Mouse (Mus musculus) heart, adult 8-10 months (tissue): ENCODE results near the gene 5730596B20Rik. TPM values are rescaled to one million over a fixed set of nuclear protein-coding genes. Genes with fewer than 3 reads are reported as not detected.
A peak's percentile ranks its signal among the peaks of the same experiment; 100 is the strongest.

Source experiments
- DNase-seq: peaks from one replicate; pipeline ENCODE4 v3.0.0; 2022; ENCODE audit warnings: low spot score
- total RNA-seq, 4 experiments: library from RNA; stranded (reverse); gene quantifications; 2 replicates each; pipeline ENCODE4 v1.2.4; 2022

5730596B20Rik gene
- under 1 TPM in 1 of 4 experiments, not detected in 3; 0.06 TPM for total RNA-seq

DNA sequence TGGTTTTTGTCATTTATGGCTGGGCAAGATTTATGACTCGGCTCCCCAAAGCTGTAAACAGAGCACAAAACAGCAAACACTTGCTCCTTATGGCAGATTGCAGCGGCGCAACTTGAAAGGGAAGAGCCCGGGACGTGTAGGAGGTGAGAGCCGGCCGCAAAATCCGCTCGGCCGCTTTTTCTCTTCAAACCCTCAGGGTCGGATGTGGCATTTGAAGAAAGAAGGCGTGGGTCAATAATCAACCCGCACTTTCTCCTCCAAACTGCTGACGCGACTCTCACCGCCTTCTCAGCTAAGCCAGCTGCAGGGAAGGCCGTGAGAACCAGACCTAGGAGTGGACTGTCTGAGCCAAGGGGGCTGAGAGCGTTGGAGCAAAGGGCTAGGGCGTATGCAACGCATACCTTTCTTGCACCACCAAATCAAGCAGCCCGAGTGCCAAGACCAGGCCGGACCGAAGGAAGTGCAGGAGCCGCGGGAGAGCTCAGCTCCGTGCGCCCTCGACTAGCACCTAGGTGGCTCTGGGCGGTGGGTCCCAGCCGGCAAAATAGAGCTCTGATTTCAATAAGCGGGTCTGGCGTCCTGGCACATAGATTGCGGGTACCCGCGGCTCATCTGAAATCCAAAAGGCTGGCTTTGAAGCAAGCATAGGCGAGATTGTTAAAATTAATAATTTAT is at the start of gene 5730596B20Rik:
Gene 5730596B20Rik (plus strand): TSS at position 438 of the 675 bp plus-strand sequence.
- DNase-seq, result no peak

DNA sequence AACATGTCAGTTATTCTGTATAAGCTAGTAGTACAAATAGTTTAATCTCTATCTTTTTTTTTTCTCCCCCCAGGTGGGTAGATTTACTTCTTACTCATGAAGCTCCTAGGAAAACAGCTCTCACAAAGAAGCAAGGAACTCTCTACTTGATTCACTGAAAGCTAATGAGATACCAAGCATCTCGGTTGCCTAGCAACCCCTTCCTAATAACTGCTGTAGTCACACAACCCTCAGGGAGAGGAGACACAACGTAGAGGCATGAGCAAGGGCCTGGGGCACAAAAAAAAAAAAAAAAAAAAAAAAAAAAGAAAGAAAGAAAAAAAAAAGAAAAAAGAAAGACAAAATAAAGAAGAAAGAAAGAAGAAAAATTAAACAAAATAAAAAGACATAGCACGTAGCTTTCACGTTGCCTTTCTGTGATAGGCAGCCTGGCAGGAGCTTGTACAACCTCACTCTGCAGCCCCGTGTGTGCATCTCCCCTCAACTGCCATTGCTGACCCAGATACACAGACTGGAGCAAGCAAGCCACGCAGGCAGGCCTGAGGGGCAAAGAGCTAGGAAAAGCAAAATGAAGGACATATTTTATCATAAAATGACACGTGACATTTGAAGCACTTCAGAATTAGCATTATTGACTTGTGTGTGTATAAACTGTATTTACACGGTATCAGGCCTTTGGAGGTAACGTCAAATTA is 39.3 kb upstream of the 5730596B20Rik start:
- no peak for DNase-seq

DNA sequence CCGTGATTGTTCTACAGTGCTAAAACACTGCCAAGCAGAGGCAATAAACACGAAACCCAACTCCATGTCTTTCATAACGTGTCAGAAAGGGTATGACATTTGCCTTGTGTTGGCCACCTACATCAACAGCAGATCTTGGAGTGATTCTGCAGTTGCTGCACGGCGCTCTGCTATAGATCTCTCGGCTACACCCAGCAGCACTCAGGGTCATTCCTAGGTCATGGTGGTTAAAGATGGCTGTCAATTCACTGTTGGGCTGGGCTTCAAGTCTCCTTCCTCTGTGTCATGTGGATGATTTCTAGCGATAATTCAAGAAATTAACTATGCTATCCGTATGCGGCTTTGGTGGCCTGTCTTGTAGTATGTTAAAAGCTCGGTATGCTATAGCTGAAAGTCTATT is 38.7 kb upstream of the 5730596B20Rik start:
- DNase-seq, result no peak

DNA sequence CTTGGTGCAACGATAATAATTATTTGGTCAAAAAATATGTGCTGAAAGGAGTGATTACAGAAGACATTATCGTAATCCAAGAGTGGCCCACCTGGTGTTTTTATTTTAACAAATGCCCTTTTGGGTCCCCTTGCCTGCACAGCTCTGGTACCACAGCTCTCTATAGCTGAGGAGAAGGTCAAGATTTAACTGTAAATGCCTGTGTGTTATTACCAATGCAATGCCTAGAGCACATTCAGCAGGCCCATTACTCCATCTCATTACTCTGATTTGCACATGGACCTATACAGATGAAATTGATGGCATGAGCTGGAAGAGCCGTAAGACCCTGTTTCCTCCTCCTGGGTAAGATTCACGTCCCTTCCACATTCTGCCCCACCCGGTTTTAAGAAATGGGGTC is 38.2 kb upstream of the 5730596B20Rik start:
- no peak for DNase-seq

DNA sequence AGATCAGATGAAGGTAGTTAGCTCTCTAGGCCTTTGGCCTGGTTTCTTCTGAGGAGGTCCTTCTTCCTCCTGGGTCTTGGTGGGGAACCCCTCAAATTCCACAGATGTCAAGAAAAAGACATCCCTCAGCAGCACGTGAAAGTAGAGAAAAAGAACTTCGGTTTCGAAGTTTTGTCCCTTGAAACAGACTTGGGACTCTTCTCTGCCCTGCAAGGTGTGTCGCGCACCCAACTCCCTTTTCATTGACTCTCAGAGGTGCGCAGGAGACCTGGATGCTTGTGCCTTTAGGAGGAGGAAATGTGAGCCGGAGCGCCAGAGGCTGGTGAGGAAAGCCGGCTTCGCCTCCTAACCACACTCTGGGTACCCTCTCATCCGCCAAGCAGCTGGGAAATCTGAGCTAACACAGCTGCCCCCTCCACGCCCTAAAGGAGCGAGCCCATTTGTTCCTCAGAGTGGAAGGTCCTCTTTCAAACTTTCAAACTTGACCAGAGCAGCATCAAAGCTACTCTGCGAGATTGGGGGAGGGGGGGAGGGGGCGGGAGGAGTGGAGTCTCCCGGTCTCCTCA is 26.8 kb upstream of the 5730596B20Rik start:
- no peak for DNase-seq

DNA sequence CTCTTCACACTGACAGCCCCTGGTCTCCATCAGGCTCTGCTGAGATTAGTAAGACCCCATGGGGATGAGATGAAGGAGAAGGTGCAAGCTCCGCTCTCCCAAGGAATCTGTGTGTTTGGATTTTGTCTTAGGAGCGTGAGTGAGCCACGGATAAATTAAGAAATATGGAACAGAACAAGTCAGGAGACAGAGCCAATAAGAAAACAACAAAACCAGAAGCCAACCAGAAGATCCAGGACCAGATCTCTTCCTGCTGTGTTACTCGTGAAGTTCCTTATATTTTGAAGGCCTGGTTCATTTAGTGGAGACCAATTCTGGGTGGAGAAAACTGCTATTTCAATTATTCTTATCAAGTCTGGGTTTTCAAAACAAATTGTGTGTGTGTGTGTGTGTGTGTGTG is 25.7 kb upstream of the 5730596B20Rik start:
- DNase-seq, result no peak

DNA sequence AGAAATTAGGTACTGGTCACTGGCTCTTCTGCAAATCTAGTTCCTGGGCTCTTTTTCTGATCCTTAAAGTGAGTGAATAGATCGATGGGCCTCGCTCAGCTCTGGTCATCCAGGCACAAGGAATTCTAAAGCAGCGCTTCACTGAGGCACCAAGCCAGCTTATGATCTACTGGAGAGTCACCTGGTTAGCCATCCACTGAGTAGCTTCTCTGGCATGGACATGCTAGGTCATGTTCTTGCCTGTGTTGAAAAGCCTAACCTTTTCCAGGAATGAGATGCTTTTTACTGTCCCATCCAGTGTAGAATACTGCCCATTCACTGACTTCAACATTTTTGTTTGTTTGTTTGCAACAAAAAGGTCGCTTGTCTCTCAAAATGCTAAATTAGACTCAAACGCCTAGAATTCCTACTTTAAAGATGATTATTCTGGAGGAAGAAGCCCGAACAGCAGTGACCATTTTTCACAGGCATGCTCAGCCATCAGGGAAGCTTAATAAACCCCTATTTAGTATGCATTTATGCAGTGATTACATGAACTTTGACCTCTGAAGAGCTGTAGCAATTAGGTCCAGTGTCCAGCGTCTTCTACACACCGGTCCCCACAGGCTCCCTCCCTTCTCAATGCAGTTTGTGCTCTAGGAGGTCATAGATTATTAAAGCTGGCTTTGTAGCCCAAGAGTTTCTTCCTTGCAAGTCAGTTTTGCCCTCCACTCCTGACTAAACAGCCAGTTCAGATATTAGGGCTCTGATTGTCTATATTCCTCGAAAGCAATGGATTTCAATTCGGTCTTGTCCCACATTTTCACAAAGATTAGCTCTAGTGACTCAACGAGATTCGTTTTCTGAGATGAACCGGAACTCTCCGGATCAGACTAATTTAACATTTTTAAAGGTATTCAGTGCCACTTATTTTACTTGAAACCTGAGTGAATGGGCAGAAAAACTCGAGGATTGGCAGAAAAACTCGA is 24.8 kb upstream of the 5730596B20Rik start:
- no peak for DNase-seq

DNA sequence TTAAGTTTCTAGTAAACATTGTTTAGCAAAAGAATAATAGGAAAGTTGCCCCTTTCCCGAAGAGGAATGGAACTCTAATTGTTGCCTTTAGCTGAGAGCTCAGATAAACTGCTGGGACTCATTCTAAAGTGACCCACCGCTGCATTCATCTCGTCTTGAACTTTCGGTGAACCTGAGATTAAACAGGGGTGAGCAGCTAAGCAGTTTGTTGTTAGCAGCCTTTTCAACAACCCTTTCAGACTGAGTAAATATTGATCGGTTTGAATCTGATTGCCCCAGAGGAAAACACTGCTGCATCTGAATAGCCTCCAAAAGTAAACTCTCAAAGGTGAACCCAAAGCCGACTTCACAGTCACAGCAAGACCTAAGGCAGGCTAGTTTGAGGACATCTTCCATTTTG is 24.0 kb upstream of the 5730596B20Rik start:
- DNase-seq, result no peak

DNA sequence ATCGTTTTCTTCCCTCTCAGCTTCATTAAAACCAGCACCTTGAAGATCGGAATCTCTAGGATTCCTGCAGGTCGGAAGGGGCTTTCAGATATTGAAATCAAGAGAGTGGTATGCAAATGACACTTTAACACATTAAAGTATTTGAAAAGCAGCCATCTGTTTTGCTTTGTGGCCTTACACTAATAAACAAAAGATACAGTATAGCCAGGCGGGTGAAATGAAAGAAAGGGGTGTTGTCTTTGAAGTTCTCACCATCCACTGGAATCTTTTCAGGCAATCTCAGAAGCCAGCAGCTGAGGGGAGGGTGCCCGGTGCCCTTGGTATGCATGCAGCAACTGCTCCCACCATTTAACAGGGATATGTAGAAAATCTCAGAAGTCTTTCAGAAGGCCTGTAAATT is 23.3 kb upstream of the 5730596B20Rik start:
- DNase-seq, result no peak

DNA sequence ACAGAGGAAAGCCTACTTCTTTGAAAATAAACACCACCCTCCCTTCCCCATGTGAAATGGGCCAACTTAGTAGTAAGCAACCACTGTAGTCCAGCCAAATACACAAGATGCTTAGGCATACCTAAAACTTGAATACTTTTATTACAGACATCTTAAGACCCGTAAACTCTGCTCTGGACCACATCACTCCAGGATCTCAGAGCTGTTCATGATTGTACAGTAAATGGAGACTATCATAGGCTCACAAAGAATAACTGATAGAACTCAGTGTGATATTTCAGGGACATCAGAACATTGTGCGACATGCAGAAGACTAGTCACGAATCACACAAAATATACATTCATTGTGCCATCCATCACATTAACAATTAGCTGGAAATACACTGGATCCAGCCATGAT is 21.8 kb upstream of the 5730596B20Rik start:
- DNase-seq, result no peak

DNA sequence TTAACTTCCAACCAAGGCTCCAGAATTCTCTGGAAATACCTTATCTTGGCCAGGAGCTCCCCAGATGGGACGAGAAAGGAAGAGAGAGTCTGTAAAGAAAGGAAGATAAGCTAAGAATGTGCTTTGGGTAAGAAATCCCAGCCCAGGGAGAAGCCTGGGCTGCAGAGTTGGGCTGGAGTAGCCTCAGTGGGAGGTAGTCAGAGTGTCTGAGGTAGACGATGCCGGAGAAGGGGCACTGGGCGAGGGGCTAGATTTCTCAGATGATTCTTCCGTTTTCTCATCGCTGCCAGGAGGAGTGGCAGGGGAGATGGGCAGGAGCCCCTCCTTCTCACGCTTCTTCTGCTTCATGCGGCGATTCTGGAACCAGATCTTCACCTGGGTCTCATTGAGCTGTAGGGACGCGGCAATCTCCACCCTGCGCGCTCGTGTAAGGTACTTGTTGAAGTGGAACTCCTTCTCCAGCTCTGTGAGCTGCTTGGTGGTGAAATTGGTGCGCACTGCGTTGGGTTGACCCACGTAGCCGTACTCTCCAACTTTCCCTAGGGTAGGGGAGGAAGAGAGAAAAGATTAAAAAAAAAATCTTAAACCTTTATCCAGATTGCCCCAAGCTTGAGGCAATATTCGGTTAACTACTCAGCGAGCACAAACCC is 20.6 kb upstream of the 5730596B20Rik start:
- DNase-seq, result no peak

DNA sequence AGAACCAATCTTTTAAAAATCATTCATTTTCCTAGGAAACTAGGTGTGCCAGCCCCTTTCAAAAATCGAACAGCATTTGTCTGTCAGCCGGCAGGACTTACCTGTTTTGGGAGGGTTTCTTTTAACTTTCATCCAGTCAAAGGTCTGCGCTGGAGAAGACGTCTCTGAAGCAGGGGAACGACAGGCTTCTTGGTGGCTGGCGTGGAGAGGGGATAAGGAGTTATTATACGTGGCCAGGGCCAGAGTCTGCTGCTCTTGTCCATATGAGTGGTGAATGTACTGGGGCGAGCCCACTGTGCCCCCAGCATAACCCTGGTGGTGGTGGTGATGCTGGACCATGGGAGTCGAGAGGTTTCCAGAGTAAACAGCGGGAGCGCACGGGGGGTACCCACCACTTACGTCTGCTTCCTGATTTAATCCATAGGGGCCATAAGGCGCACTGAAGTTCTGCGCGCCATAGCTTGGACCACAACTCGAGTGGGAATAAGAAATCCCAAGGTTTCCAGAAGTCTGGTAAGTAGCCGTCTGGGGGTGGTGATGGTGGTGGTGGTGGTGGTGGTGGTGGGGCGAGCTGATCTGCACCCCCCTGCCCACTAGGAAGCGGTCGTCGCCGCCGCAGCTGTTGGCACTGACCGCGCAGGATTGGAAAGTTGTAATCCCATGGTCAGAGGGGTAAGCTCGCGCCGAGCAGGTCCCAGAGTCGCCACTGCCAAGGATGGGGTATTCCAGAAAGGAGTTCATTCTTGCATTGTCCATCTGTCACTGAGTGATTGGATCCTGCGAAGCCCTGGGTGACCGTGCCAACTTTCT is 19.6 kb upstream of the 5730596B20Rik start:
- no peak for DNase-seq

DNA sequence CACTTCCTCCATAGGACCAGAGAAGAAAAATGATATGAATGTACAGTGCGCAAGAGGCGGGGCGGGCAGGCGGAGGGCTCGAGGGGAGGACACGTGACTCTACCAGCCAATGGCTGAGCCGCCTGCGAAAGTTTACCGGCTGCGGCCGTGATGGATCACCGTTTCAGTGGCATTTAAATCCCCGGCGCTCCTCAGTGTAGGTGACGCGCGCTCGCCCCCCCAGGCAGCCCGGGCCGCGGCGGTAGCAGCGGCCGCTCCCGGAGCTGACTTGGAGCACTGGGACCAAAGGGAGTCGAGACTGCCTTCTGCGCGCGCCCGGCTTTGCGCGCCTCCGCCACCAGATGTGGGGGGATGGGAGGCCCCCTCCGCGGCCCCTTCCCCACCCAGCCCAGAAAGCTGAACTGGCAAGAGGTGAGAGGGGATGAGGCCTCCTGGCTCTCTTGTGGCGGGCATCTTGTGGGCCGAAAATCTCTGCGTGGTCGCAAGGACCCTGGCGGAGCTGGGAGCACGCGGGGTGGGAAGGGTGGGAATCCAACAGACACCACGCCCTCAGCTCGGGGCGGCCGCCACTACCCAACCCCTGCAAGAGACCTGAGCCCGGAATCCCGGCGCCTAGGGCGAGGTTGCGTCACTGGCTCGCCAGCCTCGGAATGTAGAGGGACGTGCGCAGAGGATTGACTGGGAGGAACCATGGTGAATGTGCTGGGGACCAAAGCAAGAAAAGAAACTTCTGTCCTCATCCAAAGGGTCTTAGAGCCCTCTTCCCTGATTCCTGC is 18.8 kb upstream of the 5730596B20Rik start, which contains the start of gene Hoxa1:
Gene Hoxa1 (minus strand): TSS at position 42 of the 776 bp plus-strand sequence.
- peak; percentile 66 for DNase-seq

DNA sequence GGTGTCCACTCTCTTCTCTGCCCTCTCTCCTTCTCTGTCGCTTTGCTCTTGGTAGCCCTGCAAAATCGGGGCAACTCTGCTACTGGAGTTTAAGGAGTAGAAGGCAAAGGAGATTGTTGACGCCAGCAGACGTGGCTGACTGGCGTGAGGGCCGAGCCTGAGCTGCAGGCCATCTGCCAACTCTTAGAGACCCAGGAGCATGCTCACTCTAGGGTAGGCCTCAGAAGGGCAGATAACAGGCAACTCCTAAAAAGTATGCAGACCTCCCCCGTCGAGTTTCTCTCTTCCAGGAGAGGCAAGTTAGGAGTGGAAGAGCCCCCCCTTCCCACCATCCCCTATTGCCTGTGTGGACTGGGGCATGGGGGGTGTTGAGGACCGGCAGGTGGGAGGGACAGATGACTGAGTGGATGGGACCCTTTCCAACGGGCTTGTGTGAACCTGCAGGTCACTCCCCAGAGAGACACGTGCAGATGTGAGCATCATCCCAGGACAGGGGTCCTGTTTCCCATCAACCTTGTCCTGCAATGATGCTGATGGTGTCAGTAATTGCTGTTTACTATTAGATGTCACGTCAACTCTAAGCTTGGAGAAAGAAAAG is 18.0 kb upstream of the 5730596B20Rik start:
- DNase-seq, result no peak

DNA sequence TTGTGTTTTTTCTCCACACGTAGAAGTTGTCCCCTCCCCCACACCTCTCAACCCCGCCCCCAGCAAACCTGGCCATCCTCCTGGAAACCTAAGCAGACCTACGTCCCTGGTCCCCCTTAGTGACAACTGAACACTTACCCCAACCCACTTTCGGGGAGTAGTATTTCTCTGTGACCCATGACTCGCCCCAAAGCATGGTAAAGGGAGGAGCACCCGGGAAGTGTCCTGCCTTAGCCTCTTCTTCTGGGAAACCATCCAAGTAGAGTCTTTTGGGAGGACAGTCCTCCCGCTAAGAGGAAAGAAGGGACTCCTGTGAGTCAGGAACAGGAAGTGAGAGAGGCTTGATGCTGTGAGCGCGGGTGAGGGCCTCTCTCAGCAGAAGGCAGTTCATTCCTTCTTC is 17.3 kb upstream of the 5730596B20Rik start:
- no peak for DNase-seq

DNA sequence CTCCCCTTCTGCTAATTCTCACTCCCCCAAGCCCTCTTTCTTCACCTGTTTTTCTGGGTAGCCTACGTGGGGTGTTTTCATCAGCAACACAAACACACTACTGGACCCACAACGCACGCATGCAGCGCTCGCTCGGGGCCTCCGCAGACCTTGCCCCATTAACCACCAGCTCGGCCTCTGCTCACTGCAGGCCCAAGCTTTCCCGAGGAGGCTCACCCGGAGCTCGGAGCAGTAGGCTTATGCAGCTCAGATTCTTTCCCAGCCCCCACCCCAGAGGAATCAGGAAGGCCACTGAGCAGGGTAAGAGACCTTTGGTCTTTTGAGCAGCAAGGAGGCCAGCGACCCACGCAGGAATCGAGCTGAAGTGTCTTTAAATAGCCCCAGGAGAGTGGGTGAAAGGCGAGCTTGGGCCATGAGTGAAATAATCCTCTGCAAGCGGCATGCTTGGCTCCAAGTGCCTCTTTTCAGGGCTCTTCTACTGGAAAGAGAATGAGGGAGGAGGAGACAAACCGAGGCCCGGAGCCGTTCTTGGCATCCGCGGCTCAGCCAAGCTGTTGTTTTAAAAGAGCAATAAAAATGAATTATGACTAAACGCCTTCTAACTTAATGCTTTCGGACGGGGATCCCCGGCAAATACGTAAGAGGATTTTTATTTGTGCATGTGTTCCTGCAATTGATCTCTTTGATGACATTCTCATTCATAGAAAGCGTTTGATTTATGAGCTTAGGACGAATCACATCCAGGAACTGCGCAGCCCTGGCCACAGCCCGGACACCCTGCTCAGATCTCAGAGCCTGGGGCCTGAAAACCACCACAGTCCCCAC is 16.6 kb upstream of the 5730596B20Rik start:
- DNase-seq, result no peak

DNA sequence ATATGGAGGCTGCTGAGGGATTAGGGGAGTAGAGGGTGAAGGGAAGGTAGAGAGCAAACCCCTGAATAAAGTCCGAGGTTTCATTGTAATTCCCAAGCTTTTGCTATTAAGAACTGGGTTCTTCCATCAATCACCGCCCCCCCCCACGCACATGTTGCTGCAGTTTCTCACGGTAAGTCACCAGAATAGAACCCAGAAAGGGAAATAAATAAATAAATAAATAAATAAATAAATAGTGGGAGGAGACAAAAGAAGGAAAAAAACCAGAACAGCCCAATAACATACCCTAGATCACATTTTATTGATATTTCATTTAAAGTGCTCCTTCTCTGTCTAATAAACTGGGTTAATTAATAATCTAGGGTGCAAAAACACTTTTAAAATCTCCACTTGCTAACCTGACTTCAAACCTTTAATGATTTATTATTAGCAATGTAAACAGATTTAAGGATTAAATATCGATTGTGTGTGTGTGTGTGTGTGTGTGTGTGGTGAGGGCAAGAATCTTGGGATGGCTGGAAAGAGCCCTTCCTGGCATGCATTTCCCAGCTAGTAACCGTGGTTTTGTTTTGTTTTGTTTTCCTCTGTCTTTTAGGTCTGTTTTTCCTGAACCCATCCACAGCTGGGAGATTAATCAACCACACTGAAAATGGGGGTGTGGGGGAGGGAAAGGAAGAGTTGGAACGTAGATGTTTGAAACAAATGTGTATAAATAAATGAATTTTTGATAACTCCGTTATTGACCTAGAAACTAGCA is 15.8 kb upstream of the 5730596B20Rik start:
- no peak for DNase-seq

DNA sequence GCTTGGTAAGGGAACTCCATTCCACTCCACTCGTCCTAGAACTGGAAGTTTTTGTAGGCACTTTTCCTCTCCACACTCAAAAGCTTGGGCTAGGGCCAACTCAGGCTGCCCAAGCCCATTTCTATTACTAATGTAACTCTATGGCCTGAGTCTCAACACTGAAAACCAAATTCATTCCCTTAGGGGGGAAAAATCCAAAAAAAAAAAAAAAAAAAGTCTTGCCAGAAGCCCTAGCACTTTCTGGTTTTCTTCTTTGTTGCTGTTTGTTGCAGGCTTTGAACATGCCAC is 15.3 kb upstream of the 5730596B20Rik start:
- DNase-seq, result no peak
